Mouse (Mus musculus) midbrain, embryonic 13.5 days (tissue): ENCODE results near the gene Inafm2. TPM values are rescaled to one million over a fixed set of nuclear protein-coding genes. Genes with fewer than 3 reads are reported as not detected.
A peak's percentile ranks its signal among the peaks of the same experiment; 100 is the strongest.

Source experiments
- ATAC-seq: fragments of 200-750 bp; cut with Nextera tagmentation; 2 replicates; pipeline ENCODE4 v1.8.0; 2017; ENCODE audit warnings: mild to moderate bottlenecking, moderate TSS enrichment, moderate library complexity
- H3K27ac ChIP-seq: fragments of 300-500 bp; sonication (generic); 2 replicates; pipeline ENCODE4 v1.5.1; 2015; ENCODE audit warnings: inconsistent platforms, mild to moderate bottlenecking, moderate library complexity
- H3K27me3 ChIP-seq: fragments of 300-500 bp; sonication (generic); 2 replicates; pipeline ENCODE4 v1.6.1; 2015; ENCODE audit warnings: mild to moderate bottlenecking, inconsistent platforms
- H3K36me3 ChIP-seq: fragments of 300-500 bp; sonication (generic); 2 replicates; pipeline ENCODE4 v1.6.1; 2015; ENCODE audit warnings: mild to moderate bottlenecking, inconsistent platforms
- H3K4me1 ChIP-seq: fragments of 300-500 bp; sonication (generic); replicated peaks from 2 replicates; pipeline ENCODE4 v1.6.1; 2015; ENCODE audit warnings: inconsistent platforms
- H3K4me2 ChIP-seq: fragments of 300-500 bp; sonication (generic); replicated peaks from 2 replicates; pipeline ENCODE4 v1.6.1; 2015; ENCODE audit warnings: moderate library complexity, mild to moderate bottlenecking, inconsistent platforms
- H3K4me3 ChIP-seq: fragments of 300-500 bp; sonication (generic); replicated peaks from 2 replicates; pipeline ENCODE4 v1.5.1; 2015; ENCODE audit warnings: mild to moderate bottlenecking, inconsistent platforms
- H3K9ac ChIP-seq: fragments of 300-500 bp; sonication (generic); replicated peaks from 2 replicates; pipeline ENCODE4 v1.6.1; 2015; ENCODE audit warnings: mild to moderate bottlenecking, inconsistent platforms
- H3K9me3 ChIP-seq: fragments of 300-500 bp; sonication (generic); 2 replicates; pipeline ENCODE4 v1.6.1; 2016; ENCODE audit warnings: mild to moderate bottlenecking, inconsistent platforms
- WGBS: fragments of 180-500 bp; shearing (Covaris S2); methylation state at CpG from one replicate; pipeline ENCODE4 v1.1.7; 2015; 5-methylcytosine and 5-hydroxymethylcytosine counted together
- polyA plus RNA-seq: library from polyadenylated mRNA; unstranded; fragments of >200 nt; fragmentation: Nextera tagmentation; extraction: Ambion mirVana; gene quantifications from 2 replicates; pipeline ENCODE4 v1.2.1, GENCODE M21; 2015

Inafm2 gene
- polyA plus RNA-seq, 1 experiment from 2014 or later, result 24.6 TPM

DNA sequence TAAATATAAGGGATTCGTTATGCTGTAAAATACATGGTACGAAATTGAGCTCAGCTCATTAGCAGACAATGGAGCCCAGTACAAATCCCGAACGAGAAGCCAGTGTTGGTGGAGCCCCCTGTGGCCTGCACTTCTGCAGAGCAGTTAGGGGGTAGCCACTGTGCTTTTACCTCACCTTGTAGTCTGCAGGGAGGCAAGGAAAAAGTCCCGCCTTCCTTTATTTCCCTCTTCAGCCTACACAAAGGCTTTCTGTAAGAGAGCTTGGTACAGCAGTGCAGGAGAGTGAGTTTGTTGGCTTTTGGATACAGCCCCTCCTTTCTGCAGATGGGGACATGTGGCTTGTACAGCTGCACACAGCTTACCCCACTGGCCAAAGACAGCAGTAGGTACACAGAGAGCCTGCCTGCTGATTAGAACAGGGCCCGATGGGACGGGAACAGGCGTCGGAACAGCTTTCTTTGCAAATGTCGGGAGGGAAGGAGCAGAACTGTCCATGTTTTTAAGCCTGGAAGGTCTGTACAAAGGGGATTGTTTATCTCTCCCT is 3.9 kb downstream of the Inafm2 start:
- WGBS, result 17% methylated on average over 10 of the region's 10 CpGs
- peaks cover 59% of the 10 kb centered on the region for H3K4me1 ChIP-seq

DNA sequence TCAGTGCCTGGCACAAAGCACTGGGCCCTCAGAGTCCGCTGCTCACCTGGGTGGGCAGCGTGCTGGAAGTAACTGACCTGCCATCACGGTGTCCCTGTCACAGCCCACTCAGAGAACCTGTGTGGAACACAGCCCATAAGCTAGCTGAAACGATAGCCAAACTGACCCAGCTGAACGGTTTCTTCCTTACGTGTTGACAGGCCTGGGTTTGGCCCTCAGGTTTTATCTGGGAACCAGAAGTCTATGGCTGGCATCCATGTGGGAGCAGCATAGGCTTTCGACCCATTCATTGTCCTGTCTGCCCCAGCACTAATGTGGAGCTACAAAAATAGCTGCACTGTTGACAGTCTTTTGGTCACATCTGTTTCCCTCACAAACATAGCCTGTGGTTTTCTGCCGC is 4.9 kb downstream of the Inafm2 start:
- 80% methylated on average over 8 of the region's 8 CpGs for WGBS
- H3K4me3 ChIP-seq, result no peak overlapping the region
- H3K27me3 ChIP-seq, result no peaks in the 10 kb centered on the region
- 0 out of 2 replicates have a peak overlapping the region, but pooled peaks have one; percentile 30 for H3K27ac ChIP-seq
- no peak overlapping the region for H3K4me2 ChIP-seq
- no peaks in the 10 kb centered on the region for H3K9me3 ChIP-seq
- H3K36me3 ChIP-seq, result no peaks in the 10 kb centered on the region
- H3K4me1 ChIP-seq, result peaks cover 51% of the 10 kb centered on the region
- no peak for ATAC-seq
- no peak overlapping the region for H3K9ac ChIP-seq

More for the DNA sequence above, 3.9 kb downstream of the Inafm2 start:
- H3K27ac ChIP-seq, result peak overlapping the region; percentile 53
- peaks cover 5% of the 10 kb centered on the region for H3K27me3 ChIP-seq
- 0 out of 2 replicates have a peak overlapping the region, but pooled peaks have one; percentile 3 for H3K4me3 ChIP-seq
- H3K9ac ChIP-seq, result peak overlapping the region; percentile 54; the same call in 1 of the 2 replicates
- H3K4me2 ChIP-seq, result peak overlapping the region; percentile 40
- ATAC-seq, result no peak
- H3K9me3 ChIP-seq, result no peaks in the 10 kb centered on the region
- no peaks in the 10 kb centered on the region for H3K36me3 ChIP-seq

DNA sequence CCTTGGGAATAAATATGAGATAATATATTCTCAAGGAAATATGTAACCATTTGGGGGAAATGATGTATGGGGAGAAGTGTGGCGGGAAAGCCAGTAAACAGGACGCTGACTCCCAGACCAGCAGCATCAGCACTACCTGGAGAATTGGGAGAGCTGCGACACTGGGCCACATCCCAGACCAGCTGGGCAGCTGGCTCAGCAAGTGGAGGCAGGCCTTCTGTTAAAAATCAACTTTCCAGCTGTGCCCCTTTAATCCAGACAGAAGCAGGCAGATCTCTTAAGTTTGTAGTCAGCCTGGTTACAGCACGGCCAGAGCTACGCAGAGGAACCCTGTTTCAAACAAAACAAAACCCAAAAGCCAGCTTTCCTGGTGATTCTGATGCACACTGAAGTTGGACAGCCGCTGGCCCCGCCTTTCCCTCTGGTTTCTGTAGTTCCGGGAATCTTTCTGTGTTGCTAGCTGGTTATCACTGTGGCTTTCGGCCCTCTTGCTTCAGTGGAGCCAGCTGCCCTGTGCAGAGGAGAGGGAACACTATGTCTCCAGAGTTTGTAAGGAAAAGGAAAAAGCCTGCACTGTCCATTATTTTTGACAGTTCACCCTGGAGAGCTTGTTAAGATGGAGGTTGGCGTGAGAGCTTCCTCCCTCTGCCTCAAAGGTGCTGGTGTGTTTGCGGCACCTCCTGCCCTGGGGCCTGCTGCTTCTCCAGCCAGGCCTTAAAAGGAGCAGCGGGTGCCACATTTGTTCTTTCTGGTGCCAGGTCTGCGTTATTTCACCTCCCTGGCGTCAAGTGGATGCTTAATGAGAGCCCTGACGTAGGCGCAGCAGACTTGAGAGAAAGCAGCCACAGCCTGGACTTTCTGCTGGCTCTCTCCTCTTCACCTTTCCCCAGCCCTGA is 6.6 kb downstream of the Inafm2 start:
- no peak for ATAC-seq
- no peak overlapping the region for H3K27ac ChIP-seq

DNA sequence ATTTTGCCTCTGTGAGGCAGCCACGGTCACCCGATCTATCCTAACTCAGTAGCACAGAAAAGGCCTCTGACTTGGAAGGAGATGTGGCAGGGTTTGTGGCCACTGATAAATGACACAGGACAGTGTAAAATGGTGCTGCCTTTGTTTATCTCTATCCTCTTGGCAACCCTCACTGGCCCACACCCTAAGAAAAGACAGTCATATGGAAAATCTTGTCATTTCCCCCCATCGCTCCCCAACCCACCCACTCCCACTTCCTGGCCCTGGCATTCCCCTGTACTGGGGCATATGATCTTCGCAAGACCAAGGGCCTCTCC is 7.2 kb downstream of the Inafm2 start:
- Histone ChIP-seq H3K4me2 (no peak overlapping the region), H3K27ac (no peak overlapping the region), H3K27me3 (no peaks in the 10 kb centered on the region), H3K9me3 (no peaks in the 10 kb centered on the region), H3K36me3 (no peaks in the 10 kb centered on the region), H3K4me3 (no peak overlapping the region), H3K9ac (peak overlapping the region; percentile 32; the same call in 1 of the 2 replicates), H3K4me1 (peaks cover 38% of the 10 kb centered on the region)
- ATAC-seq, result no peak
- WGBS, result 90% methylated on average over 4 of the region's 4 CpGs

More for the DNA sequence above, 6.6 kb downstream of the Inafm2 start:
- H3K4me2 ChIP-seq, result no peak overlapping the region
- no peak overlapping the region for H3K4me3 ChIP-seq
- no peaks in the 10 kb centered on the region for H3K36me3 ChIP-seq
- H3K27me3 ChIP-seq, result no peaks in the 10 kb centered on the region
- peak overlapping the region; percentile 32; the same call in 1 of the 2 replicates for H3K9ac ChIP-seq
- H3K9me3 ChIP-seq, result no peaks in the 10 kb centered on the region
- 69% methylated on average over 16 of the region's 16 CpGs for whole genome bisulfite sequencing
- peaks cover 44% of the 10 kb centered on the region for H3K4me1 ChIP-seq

DNA sequence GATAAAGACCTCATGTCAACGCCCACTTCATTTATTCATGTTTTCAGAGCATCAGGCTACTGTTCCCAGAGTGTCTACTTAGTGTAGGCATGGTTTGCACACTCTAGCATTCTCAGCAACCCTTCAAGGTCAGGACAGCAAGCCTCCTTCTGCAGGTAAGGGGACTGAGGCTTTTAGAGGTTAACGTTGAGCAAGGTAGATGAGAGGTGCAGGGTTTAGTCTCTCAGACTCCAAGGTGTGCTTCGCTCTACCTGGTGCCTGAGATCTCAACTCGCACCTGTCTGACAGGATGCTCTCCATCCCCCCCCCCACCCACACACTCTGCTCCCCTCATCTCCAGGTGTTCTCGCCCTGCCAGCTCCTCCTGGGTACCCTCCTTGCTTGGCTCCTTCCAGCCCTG is 8.6 kb downstream of the Inafm2 start:
- Histone ChIP-seq H3K9ac (no peak overlapping the region), H3K4me3 (no peak overlapping the region), H3K27ac (no peak overlapping the region), H3K36me3 (no peaks in the 10 kb centered on the region), H3K4me2 (no peak overlapping the region), H3K9me3 (no peaks in the 10 kb centered on the region), H3K4me1 (peaks cover 24% of the 10 kb centered on the region), H3K27me3 (peaks cover 6% of the 10 kb centered on the region; the same call in 1 of the 2 replicates)
- ATAC-seq, result no peak
- 90% methylated on average over 5 of the region's 5 CpGs for WGBS

- Histone ChIP-seq H3K4me3 (no peak overlapping the region), H3K36me3 (no peaks in the 10 kb centered on the region), H3K4me1 (peaks cover 21% of the 10 kb centered on the region), H3K27me3 (peaks cover 11% of the 10 kb centered on the region; the same call in 1 of the 2 replicates), H3K27ac (no peak overlapping the region), H3K9me3 (no peaks in the 10 kb centered on the region), H3K9ac (no peak overlapping the region), H3K4me2 (no peak overlapping the region)
- WGBS, result 82% methylated on average over 6 of the region's 6 CpGs
- no peak for ATAC-seq
These were observed 9.8 kb downstream of the Inafm2 start for GRCm38 (mm10) chr2:118755407-118755806.

DNA sequence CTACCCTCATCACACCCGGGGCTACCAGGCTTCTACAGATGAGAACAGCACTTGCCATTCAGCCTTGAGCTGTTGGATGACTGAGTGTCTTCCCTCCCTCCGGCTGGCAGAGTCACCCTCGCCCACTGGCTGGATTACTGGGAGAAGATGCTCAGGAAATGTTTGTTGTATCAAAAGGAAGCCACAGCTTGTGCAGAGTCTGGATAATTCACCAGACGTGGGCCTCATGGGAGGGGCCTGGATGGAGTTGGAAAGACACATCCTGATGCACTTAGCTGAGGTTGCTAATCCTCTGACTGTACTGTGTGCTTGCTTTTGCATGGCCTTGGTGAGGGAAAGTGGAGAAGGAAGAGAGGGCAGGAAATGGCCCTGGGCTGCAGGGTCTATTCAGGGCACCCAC is 10.5 kb downstream of the Inafm2 start:
- WGBS, result 82% methylated on average over 4 of the region's 4 CpGs
- ATAC-seq, result no peak

DNA sequence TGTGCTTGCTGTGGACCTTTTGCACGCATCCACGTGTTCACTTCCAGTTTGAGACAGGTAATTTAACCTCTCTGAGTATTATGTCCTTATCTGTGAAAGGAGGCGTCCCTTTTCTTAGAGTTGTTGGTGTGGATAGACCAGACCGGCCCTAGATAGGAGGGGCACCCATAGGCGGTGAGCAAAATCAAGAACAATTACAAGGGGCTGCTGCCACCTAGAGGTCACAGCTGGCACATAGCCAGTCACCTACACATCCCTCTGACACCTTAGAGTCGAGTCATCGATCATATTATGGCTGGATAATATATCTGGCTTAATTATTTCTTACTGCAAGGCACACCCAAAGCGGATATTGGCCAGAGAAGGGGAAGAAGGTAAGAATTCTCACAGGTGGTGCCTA is 14.3 kb downstream of the Inafm2 start:
- H3K27me3 ChIP-seq, result peaks cover 14% of the 10 kb centered on the region; the same call in 1 of the 2 replicates
- no peak overlapping the region for H3K27ac ChIP-seq
- 10% methylated on average over 8 of the region's 8 CpGs for WGBS
- ATAC-seq, result peak; percentile 46; the same call in 1 of the 2 replicates
- no peaks in the 10 kb centered on the region for H3K9me3 ChIP-seq
- no peak overlapping the region for H3K4me2 ChIP-seq
- H3K4me3 ChIP-seq, result no peak overlapping the region
- H3K4me1 ChIP-seq, result peaks cover 49% of the 10 kb centered on the region
- H3K9ac ChIP-seq, result no peak overlapping the region
- H3K36me3 ChIP-seq, result no peaks in the 10 kb centered on the region

More for the DNA sequence above, 10.5 kb downstream of the Inafm2 start:
- Histone ChIP-seq H3K4me1 (peaks cover 26% of the 10 kb centered on the region), H3K9me3 (no peaks in the 10 kb centered on the region), H3K36me3 (no peaks in the 10 kb centered on the region), H3K4me3 (no peak overlapping the region), H3K4me2 (no peak overlapping the region), H3K27me3 (peaks cover 14% of the 10 kb centered on the region; the same call in 1 of the 2 replicates), H3K27ac (no peak overlapping the region), H3K9ac (no peak overlapping the region)

- WGBS, result 85% methylated on average over 11 of the region's 11 CpGs
- peaks cover 49% of the 10 kb centered on the region for H3K4me1 ChIP-seq
- H3K27me3 ChIP-seq, result peaks cover 14% of the 10 kb centered on the region; the same call in 1 of the 2 replicates
- ATAC-seq, result no peak
- H3K9ac ChIP-seq, result peak overlapping the region; percentile 42; the same call in 1 of the 2 replicates
- H3K27ac ChIP-seq, result 0 out of 2 replicates have a peak overlapping the region, but pooled peaks have one; percentile 97
- H3K36me3 ChIP-seq, result no peaks in the 10 kb centered on the region
- H3K4me3 ChIP-seq, result no peak overlapping the region
- no peak overlapping the region for H3K4me2 ChIP-seq
- no peaks in the 10 kb centered on the region for H3K9me3 ChIP-seq
These were observed 14.9 kb downstream of the Inafm2 start for GRCm38 (mm10) chr2:118760311-118761025.

- H3K4me1 ChIP-seq, result peaks cover 49% of the 10 kb centered on the region
- H3K4me3 ChIP-seq, result peak overlapping the region; percentile 17; the same call in 1 of the 2 replicates
- no peak for ATAC-seq
- H3K27ac ChIP-seq, result peak overlapping the region; percentile 97
- H3K4me2 ChIP-seq, result peak overlapping the region; percentile 48
- no peaks in the 10 kb centered on the region for H3K36me3 ChIP-seq
- peaks cover 14% of the 10 kb centered on the region; the same call in 1 of the 2 replicates for H3K27me3 ChIP-seq
- 83% methylated on average over 12 of the region's 12 CpGs for WGBS
- H3K9ac ChIP-seq, result peak overlapping the region; percentile 65
- no peaks in the 10 kb centered on the region for H3K9me3 ChIP-seq
These were observed 15.8 kb downstream of the Inafm2 start for GRCm38 (mm10) chr2:118761358-118761757.

- ATAC-seq, result peak; percentile 83
- peaks cover 14% of the 10 kb centered on the region; the same call in 1 of the 2 replicates for H3K27me3 ChIP-seq
- peak within 1 kb of the TSS; percentile 97 for H3K27ac ChIP-seq
- peaks cover 49% of the 10 kb centered on the region for H3K4me1 ChIP-seq
- H3K36me3 ChIP-seq, result no peaks in the 10 kb centered on the region
- H3K9ac ChIP-seq, result peak within 1 kb of the TSS; percentile 65
- no peaks in the 10 kb centered on the region for H3K9me3 ChIP-seq
- H3K4me2 ChIP-seq, result peak within 1 kb of the TSS; percentile 48
- peak within 1 kb of the TSS; percentile 17 for H3K4me3 ChIP-seq
- WGBS, result 5% methylated on average over 29 of the region's 29 CpGs
These were observed 16.6 kb downstream of the Inafm2 start, which contains the start of gene Ccdc9b for GRCm38 (mm10) chr2:118761906-118762783. Gene Ccdc9b (minus strand): TSS chr2:118762661.
